Mouse (Mus musculus) myocyte (in vitro differentiated cells): ENCODE measurements around the gene G6pc2.

Experiments
- MAX ChIP-seq: IDR thresholded peaks from one replicate; pipeline ENCODE4 v1.6.1; 2011; ENCODE audit warnings: low read depth, mild to moderate bottlenecking, control low read depth
- POLR2A ChIP-seq: IDR thresholded peaks from one replicate; pipeline ENCODE4 v1.6.1; 2011; ENCODE audit warnings: low read depth, mild to moderate bottlenecking, control low read depth, moderate library complexity; ENCODE audit not compliant: insufficient read length
- REST ChIP-seq: IDR thresholded peaks from one replicate; pipeline ENCODE4 v1.6.1; 2011; ENCODE audit warnings: mild to moderate bottlenecking, control low read depth, moderate library complexity; ENCODE audit not compliant: insufficient read depth, insufficient read length
- TCF12 ChIP-seq: IDR thresholded peaks from one replicate; pipeline ENCODE4 v1.6.1; 2011; ENCODE audit warnings: mild to moderate bottlenecking, control low read depth; ENCODE audit not compliant: poor library complexity, insufficient read depth, severe bottlenecking
- USF1 ChIP-seq: IDR thresholded peaks from one replicate; pipeline ENCODE4 v1.6.1; 2011; ENCODE audit warnings: low read depth, mild to moderate bottlenecking, control low read depth, moderate library complexity

DNA sequence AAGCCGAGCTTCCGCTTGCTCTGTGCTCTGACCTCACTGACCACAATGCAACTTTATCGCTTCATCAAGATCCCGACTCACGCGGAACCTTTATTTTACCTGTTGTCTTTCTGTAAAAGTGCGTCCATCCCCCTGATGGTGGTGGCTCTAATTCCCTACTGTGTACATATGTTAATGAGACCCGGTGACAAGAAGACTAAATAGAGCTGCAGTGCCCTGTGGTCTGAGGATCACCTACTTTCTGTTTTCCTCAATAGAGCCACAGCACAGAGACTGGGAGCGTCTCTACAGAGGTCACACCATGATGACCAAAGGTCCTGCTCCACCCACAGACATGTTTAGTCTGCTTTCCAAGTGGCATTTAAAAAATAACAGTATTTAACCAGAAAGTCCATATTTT, 16.0 kb downstream of the G6pc2 start:
- no peak for TF ChIP-seq POLR2A
- TF ChIP-seq USF1 = no peak
- TF ChIP-seq REST = no peak
- no peak for TF ChIP-seq MAX
- TF ChIP-seq TCF12 = no peak
